Mouse (Mus musculus) heart, postnatal 14 days (tissue): Measurements from ENCODE around the gene Fgg. TPM values are rescaled to one million over a fixed set of nuclear protein-coding genes. Genes with fewer than 3 reads are reported as not detected.

Source experiments
- DNase-seq, 2 experiments: peaks; one replicate each; pipeline ENCODE4 v3.0.0; 2021 to 2022
- intact Hi-C: fragments of 180-260 bp; cut with DNase I; formaldehyde crosslinking; loops from one replicate; pipeline ENCODE4 v1.15.1; 2025
- total RNA-seq, 2 experiments: library from RNA; stranded (reverse); gene quantifications; 2 replicates each; pipeline ENCODE4 v1.2.3; 2021

Fgg gene
- total RNA-seq, 2 experiments from 2014 or later = not detected

DNA sequence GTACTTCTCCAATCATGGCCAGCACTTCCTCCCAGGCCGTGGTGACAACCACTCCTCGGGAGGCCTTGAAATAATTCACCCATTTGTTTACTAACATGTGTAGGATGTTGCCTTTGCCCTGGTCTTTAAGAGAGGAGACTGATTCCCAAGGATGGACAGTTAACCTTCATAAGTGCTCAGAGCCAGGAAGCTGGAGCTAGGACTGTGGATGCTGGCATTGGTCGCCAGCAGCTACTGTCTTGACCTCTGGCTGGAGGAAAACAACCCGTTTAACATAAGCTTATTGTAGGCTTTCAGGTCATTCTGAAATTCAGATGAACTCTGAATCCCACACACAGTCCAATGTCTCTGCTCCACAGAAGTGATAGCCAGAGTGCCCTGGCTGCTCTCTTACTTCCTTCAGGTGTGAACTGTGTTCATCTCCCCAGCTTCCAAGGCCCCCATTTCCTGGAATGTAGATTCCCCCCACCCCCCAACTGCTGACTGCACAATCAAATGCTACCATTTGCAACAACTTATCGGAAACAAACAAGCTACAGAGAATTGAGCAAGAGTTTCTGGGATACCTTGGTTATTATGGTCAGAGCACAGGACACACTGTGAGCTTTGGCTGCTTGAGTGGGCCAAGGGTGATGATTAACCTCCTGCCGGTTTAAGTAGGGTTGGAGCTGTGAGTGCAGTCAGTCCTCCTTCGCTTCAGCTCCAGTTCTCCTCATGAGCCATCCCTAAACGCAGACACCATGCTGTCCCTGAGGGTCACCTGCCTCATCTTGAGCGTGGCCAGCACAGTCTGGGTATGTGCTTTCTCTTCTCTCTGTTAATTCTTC, 18.2 kb downstream of the Fgg start, which contains the start of gene Fga:
TSS of gene Fga (plus strand) at position 602 of the 827 bp plus-strand sequence.
- intact Hi-C loops = no loop called here
- no peak for DNase-seq

DNA sequence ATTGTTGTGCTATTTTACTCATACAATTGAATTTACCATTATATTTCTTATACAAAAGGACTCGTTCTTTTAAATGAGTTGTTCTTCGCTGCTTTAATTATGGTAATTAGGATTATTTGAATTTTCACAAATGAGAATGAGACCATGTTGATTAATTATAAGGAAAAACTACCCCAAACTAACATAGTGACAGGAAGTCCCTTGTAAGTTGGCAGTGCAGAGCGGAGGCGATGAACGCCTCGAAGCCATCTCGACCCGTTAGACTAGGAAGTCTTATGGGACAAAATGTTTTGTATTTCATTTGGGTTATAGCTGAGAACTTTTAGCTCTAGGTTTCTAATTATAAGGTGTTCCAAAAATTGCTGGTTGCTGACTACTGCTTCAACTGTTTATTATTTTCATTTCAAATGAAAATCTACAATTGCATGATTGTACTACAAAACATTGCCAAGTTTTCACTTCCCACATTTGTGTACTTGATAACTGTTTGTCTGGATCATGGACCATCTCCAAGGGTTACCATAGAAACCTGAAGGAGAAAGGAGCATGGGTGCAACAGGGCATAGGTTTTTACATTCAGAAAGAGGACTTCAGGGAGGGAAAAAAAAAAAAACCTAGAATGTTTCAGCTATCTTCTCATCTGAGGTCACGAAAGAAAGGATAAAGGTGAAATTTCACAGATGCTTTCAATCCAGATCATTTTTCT, 20.2 kb downstream of the Fgg start:
- DNase-seq = no peak
- intact Hi-C loops = no loop called here

DNA sequence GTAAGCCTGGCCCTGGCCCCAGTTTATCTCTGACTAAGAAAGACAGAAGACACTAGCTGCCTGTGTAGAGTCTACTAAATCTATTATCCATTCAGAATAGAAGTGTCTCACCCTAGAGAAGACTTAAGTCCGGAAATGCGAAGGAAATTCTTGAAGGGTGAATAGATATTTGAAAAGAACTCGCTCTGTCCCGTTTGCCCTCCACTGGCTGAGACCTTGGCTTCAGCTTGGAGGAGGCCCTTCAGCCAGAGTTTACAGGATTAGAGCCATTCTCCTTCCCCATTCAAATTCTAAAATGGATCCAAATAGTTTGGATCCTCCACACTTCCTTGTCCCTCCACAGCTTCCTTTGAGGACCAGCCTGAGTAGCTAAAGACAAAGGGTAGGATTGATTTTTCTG, 22.8 kb downstream of the Fgg start:
- DNase-seq = no peak
- intact Hi-C loops = no loop called here

- intact Hi-C loops = no loop called here
- no peak for DNase-seq
These were observed 25.3 kb downstream of the Fgg start for GRCm38 (mm10) chr3:83032746-83033308.

GRCm38 (mm10) chr3:83033801-83034200, 26.3 kb downstream of the Fgg start:
- DNase-seq = no peak
- intact Hi-C loops = no loop called here

DNA sequence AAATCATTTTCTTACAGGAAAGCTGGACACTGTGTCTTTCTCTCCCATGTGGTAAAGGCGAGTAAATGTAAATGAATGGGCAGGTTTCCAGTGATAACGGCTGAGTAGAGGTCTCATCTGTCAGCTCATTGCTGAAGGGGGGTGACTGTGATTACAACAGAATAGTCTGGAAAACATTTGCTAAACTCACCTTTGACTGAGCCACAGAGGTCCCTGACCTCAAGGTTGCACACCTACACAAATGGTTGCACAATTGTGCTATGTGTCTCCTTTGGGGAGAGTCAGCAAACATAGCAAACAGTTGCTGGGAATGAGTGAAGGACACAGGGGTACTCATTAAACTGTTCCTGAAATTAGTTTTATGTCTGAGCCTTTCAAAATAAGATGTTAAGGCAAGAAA, 31.3 kb downstream of the Fgg start:
- intact Hi-C loops = no loop called here
- no peak for DNase-seq

GRCm38 (mm10) chr3:83039666-83040065, 32.1 kb downstream of the Fgg start:
- no peak for DNase-seq
- intact Hi-C loops = no loop called here

- intact Hi-C loops = no loop called here
- DNase-seq = no peak
These were observed 34.9 kb downstream of the Fgg start for GRCm38 (mm10) chr3:83042451-83042850.

DNA sequence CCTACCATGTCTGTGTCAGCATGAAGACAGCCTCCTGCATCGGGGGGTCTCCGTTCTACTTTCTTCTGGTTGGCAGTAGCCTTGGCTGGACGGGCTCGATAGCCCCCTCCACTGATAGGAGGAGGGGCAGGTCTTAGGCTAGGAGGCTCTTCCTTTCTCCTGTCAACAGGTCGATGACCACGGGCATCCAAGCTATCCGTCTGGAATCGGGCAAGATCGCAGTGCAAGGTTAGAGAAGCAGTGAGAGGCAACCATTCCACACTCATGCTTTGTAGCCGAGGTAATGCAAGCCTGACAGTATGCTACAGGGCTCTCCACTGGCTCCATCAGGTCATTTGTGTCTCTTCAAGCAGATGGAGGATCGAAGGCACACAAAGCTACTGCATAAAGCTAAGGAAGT, 39.1 kb downstream of the Fgg start:
- DNase-seq = no peak
- intact Hi-C loops = no loop called here

DNA sequence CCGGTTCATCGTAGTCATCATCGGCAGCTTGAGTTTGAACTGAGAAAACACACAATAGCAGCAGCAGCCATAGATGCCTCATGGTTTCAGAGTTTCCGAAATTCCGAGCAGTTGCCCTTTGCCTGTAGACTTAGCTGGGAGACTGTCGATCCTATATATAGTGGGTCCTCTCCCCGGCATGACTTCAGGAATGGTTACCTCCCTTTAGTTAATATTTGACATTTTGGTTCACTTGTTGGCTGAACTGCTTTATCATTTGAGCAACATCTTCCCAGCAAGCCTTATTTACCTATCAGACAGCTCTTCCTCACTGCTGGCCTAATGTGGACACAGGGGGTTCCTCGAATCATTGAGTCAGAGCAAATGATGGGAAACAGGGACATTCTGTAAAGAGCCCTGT, 42.2 kb downstream of the Fgg start, which contains the start of gene Fgb:
TSS of gene Fgb (minus strand) at position 184 of the 400 bp plus-strand sequence.
- DNase-seq = no peak
- intact Hi-C loops = loop anchor here (5.0 kb wide), 2 partner anchors 172 to 682 kb away; partner anchors contain the start of gene Rbm46

DNA sequence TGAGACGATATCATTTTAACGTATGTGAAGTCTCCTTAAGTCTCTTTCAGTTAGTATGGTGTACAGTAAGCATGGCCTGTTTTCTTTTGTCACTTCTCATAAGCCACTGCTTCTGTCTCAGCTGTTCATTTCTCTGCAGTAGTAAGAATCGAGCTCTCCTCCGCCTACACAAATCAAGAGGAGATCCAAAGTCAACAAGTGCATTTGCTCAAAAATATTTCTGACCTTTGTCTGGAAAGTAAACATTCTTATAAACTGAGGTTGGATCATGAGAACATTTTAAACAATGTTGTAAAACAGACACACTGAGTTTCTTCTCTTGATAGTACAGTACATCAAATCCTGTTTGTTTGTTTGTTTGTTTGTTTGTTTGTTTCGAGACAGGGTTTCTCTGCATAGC, 43.1 kb downstream of the Fgg start:
- DNase-seq = no peak
- intact Hi-C loops = loop anchor here (5.0 kb wide), 2 partner anchors 173 to 683 kb away; partner anchors contain the start of gene Rbm46

GRCm38 (mm10) chr3:83052102-83052501, 44.6 kb downstream of the Fgg start:
- no peak for DNase-seq
- intact Hi-C loops = loop anchor here (5.0 kb wide), 2 partner anchors 175 to 685 kb away; partner anchors contain the start of gene Rbm46

GRCm38 (mm10) chr3:83053126-83053525, 45.6 kb downstream of the Fgg start:
- no peak for DNase-seq
- intact Hi-C loops = loop anchor here (5.0 kb wide), 2 partner anchors 176 to 686 kb away; partner anchors contain the start of gene Rbm46

GRCm38 (mm10) chr3:83053758-83054157, 46.2 kb downstream of the Fgg start:
- intact Hi-C loops = loop anchor here (1.0 to 5.0 kb wide), 3 partner anchors 54 to 686 kb away; partner anchors contain the start of gene Rbm46
- DNase-seq = peak; percentile 10 to 41

DNA sequence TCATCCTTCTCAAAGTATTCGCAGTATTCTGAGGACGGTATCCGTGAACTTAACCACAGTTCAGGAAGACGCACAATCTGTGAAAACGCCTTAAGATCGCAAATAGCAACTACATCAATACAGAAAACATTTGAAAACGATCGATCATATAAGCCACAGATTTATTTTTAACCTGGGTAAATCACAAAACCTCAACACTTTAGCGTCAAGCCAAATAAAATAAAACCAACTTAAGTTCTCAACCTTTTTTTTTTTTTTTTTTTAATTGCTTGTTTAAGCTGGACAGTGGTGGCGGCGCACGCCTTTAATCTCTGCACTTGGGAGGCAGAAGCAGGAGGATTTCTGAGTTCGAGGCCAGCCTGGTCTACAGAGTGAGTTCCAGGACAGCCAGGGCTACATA, 47.2 kb downstream of the Fgg start:
- no peak for DNase-seq

DNA sequence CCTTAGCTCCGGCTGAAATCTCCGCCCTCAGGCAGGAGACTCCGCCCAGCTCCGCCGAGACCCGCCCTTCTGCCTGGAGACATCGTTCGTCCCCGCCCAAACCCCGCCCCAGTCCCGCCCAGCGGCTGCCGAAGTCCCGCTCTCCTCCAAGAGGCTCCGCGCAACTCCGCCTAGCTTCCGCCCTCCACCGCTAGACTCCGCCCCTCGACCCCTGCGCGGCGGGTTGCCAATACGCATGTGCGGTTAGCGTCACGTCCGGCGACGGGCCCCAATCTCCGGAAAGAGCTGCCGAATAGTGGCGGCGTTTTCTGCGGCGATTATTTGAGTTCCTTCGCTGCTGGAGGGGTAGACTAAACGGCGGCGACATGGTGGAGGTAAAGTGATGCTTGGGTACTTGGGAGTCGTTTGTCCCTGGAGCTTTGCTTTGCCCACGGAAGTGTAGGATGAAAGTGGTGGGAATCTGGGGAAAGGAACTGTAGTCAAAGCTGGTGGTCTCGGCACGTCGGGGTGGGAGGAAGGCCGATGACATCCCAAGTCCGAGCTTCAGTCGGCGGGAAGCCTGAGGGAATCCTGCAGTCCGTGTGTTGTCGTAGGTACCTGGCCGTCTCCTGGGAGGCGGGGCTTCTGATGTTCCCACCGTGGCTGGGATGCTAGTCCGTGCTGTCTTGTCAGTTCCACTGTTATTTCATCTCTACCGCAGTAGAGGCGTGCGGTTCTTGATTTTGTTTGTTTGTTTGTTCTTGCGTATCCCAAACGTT, 47.9 kb downstream of the Fgg start, which contains the start of gene Plrg1:
TSS of gene Plrg1 (plus strand) at position 242 of the 758 bp plus-strand sequence.
- intact Hi-C loops = no loop called here
- peak; percentile 99 to 100 for DNase-seq

More for the DNA sequence above, 47.2 kb downstream of the Fgg start:
- intact Hi-C loops = loop anchor here (1.0 to 5.0 kb wide), 3 partner anchors 55 to 687 kb away; partner anchors contain the start of gene Rbm46

DNA sequence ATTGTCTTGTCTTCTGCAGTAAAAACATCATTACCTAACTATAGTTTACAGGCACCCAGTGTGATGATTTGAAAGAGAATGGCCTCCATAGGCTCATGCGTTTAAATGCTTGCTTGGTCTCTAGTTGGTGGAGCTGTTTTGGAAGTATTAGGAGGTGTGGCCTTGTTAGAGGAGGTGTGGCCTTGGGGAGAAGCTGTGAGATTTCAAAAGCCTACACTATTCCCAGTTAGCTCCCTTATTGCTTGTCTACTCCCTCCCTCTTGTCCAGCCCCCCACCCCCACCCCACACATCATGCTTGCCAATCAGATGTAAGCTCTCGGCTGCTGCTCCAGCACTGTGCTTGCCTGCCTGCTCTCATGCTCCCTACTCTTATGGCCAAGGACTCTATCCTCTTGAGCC, 49.5 kb downstream of the Fgg start:
- DNase-seq = no peak
- intact Hi-C loops = no loop called here
